Mouse (Mus musculus) cerebellum, postnatal 10 days (tissue): ENCODE measurements at regions not wholly inside any gene's neighbourhood (a gene's known extent, or its start where the extent isn't known, plus 50 kb on each side); places are given as distances from the start of the nearest gene placed in this dataset.
A peak's percentile ranks its signal among the peaks of the same experiment; 100 is the strongest.

Experiments
- DNase-seq, 2 experiments: peaks; one replicate each; pipeline ENCODE4 v3.0.0; 2021; ENCODE audit warnings: mixed read lengths in 2 of 2

DNA sequence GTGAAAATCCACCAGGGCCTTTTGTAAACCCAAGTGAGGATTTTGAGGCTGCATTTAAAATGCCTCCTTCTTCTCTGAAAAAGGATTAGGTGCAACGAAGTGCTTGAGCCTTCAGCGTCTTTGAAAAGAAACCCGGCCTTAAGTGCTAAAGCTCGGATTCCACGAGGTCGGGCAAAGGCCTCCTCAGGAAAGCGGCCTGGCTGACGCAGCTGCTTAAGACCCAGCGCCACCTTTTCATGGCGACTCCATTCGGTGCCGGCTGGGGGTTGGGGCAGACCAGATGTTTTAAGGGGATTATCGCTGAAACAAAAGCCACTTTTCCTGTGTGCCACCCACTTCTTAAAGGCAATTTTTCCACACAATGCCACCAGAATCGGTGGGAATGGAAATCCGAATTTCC, 61.6 kb upstream of the 4932438H23Rik start:
- DNase-seq: no peak

DNA sequence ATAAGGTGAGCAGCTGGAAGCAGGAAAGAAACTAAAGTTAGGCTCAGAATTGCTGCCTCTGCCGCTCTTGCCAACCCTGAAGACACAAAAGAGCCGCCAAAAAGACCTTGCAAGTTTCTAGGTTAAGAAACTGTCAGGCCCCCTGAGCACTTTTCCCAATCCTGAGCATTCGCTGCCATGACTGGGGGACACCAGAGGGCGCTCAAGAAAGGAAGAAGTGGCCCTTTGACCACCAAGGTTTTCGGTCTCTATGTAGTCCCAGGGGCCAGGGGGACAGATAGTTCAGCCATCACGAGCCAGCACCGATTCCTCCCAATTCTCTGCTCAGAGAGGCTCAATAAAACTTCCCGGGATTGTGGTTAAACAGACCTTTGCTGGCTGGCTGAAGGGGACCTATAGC, 64.6 kb upstream of the Olig2 start:
- peak; percentile 77 to 80 for DNase-seq

DNA sequence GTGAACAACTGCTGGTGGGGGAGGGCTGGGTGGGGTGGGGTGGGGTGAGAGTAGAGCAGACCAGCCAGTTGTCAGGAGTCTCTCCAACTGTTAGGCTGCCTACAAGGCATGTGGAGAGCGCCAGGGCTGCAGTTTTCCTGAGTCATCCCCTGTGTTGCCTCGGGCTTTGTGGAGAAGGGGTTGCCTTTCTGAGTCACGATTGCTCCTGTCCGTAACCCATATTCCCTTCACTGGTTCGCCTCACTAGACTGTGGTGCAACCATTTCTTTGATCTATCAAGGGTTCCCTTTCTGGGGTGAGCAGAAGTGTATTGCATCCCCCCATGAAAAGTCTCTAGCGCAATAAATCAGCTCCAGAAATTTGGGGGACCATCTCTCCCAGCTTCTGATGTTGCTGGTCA, 63.6 kb upstream of the Olig2 start:
- no peak for DNase-seq

DNA sequence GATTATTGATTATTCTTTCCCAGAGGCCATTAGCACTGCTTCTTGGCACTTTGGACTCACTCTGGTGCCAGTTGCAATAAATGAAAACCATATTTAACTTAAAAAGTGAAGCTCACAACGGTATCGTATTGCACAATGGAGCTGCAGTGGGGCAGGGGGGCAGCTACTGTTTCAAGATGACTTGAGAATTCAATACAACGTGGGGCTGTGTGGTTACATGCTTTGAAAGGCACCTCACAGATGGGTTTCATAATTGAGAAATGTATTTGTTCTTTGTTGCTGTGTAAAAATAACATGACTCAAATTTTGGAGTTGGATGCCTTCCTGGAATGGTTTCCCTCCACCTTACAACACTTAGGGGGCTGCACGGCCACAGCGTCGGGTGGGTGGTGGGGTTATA, 62.9 kb upstream of the Olig2 start:
- DNase-seq: no peak

DNA sequence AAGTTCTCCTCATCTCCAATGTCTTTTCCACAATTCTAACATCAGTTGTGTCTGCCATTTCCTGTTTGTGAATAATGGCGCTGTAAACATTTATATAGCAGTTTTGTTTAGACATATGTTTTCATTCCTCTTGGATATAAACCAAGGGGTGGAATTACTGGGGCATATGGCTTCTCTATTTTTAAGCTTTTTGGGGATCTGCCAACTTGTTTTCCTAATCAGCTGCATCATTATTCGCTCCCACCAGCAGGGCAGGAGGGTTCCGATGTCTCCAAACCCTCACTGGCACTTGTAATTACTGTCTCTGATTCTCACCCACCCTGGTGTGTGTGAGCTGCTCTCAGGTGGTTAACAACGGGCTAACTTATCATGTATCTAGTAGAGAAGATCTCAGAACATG, 59.4 kb upstream of the Olig2 start:
- DNase-seq: peak in 1 of 2 experiments; percentile 44

DNA sequence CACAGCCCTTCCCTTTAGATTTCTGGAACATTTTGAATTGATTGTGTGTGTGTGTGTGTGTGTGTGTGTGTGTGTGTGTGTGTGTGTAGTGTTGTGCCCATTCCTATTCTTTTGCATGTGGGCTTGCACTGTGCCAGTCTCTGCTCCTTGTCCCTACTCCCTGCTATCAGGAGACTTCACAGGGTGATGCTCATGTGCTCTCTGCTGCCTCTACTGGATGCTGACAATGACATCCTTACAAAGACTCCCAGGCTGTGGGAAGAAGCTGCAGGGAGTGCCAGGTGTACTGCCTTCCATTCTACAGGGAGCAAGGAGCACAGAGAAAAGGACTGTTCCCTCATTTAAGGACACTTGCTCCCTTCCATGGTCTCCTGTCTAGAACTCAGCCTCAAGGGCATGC, 58.4 kb upstream of the Olig2 start:
- DNase-seq: peak; percentile 77 to 80

DNA sequence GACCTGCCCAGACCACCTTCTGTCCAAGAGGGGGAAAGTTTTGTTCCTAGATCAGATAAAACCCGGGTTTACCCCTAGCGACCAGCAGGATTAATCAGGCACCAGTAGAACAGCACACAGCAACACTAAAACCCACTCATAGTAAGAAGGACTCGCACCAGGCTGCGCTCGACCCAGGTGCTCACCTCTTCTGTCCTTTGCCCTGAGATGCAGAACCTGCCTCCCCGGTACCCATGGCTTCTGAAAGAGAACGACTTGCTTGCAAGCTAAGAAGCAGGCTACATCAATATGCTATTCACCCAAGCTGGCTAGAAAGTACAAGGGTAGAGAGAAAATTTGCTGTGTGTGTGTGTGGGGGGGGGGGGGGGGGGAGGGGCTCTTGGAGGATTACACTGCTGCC, 56.9 kb upstream of the Olig2 start:
- DNase-seq: no peak

DNA sequence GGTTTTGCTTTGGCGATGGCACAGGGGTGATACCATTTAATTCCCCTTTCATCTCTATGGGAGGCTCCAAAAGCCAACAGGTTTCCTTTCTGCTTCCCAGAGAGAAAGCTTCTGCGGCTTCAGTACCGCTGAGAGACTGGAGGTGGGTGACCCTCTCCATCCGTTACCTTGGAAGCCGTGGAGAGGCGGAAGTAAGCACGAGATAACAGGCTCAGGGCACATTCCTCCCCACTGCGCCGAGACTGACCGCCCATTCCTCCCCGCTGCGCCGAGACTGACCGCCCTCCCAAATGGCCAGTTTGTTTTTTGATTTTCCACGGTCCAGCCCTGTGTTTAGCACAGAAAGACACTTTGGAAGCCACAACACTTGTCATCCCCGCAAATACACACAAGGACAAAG, 55.4 kb upstream of the Olig2 start:
- peak in 1 of 2 experiments; percentile 25 for DNase-seq

DNA sequence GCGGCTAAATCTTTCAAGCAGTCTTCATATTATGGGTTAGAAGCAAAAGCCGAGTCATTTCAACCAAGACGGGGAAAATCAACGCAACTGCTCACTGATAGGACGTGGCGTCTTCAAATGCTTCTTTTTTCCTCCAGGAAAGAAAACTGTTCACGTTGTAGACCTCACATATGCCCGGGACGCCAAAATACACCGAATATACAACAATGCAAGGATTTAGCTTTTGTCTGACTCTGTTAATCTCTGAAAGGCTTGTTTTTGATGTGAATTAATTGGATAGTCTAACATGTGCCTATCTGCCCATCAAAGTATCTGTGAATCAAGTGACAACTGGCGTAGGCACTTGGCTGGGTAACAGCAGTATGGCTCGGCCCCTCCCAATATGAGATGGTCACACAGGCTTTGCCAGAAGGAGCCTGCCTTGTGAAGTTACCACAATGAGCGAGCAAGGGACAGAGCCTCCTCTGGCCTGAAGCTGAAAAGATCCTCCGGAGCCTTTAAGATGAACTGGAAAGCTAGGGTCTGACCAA, 53.3 kb upstream of the Olig2 start:
- peak in 1 of 2 experiments; percentile 25 for DNase-seq

DNA sequence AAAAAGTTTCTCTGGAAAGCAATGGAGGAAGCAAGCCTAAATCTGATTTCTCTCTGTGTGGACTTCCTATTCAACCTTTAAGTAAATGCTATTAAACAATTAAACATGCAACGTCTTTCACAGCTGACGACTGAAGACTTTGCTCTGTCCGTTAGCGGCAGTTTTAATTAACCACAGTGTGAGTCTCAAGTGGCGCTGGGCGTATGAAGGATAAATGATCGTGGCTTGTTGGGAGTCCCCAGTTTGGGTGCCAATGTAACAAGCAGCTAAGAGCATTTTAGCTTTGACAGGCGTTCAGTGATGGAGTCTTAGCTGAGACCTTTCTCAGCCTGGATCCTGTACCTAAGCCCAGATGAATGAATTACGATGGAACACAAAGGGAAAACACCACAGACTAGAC, 52.7 kb upstream of the Olig2 start:
- DNase-seq: no peak

DNA sequence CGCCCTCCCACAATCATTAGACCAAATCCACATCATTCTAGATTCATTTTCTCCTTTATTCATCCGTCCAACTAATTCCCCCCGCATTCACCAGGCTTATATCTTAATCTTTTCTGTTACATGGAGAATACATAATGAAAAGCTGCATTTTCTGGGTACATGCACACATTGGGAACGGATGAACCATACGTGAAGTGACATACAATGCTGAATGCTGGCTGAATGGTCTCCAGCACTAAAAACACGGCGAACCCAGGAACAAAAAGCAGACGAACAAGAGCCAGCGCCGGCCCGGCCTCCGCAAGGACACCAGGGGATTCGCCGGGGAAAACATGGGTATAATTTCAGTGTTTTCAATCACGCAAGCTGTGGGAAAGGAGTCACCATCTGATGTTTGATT, 52.0 kb upstream of the Olig2 start:
- DNase-seq: no peak

DNA sequence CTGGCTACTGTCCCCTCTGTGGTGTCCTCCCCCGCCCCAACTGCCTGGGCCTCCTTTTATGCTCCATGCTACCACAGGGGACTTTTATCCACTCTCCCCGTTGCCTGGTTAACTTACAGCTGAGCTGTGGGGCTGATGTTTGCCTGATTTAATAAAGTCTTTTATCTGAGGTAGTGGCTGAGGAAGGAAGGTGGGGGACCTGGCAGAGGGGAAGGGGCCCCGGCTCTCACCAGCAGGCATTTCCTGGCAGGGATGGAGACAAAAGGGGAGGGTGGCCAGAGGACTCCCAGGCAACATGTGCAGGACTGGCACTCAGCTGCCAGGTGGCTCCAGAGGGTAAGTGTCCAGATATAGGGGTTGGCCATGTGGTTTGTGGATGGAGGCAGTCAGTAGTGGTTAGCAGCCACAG, 51.4 kb upstream of the Olig2 start:
- peak; percentile 56 to 72 for DNase-seq

DNA sequence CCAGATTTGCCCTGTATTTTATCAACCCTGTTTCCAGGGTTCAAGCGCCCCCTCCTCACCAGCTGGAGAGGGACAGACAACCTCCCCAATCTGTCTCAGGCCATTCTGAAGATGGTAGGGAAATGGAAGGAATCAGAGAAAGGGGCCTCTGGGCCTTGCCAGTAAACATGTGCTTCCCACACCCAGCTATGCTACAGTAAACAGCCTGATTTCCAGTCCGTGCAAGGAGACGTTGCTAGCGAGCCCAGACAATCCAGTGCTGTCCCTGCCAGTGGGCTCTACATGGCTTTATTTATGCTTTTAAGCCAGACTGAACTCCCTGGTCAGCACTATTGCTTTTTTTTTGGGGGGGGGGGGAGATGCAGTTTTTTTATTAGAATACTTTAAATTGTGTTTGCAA, 50.9 kb upstream of the Olig2 start:
- DNase-seq: no peak
